Mouse (Mus musculus) heart, embryonic 11.5 days (tissue): Measurements from ENCODE around the gene Tmub1. TPM values are rescaled to one million over a fixed set of nuclear protein-coding genes. Genes with fewer than 3 reads are reported as not detected.

Source experiments
- ATAC-seq: fragments of 200-750 bp; cut with Nextera tagmentation; replicated peaks from 2 replicates; pipeline ENCODE4 v1.8.0; 2017; ENCODE audit warnings: moderate library complexity; ENCODE audit not compliant: insufficient number of reproducible peaks, low FRiP score, low TSS enrichment
- H3K27ac ChIP-seq: fragments of 300-500 bp; sonication (generic); 2 replicates; pipeline ENCODE4 v1.5.1; 2014; ENCODE audit warnings: mild to moderate bottlenecking, low read depth, low read length
- H3K27me3 ChIP-seq: fragments of 300-500 bp; sonication (generic); 2 replicates; pipeline ENCODE4 v1.6.1; 2014; ENCODE audit warnings: mild to moderate bottlenecking, low read length, mixed read lengths; ENCODE audit not compliant: control insufficient read depth, insufficient read depth
- H3K36me3 ChIP-seq: fragments of 300-500 bp; sonication (generic); 2 replicates; pipeline ENCODE4 v1.6.1; 2014; ENCODE audit warnings: mild to moderate bottlenecking, low read length, moderate library complexity, mixed read lengths; ENCODE audit not compliant: control insufficient read depth, insufficient read depth
- H3K4me1 ChIP-seq: fragments of 300-500 bp; sonication (generic); 2 replicates; pipeline ENCODE4 v1.6.1; 2014; ENCODE audit warnings: low read length; ENCODE audit not compliant: control insufficient read depth, insufficient read depth
- H3K4me2 ChIP-seq: fragments of 300-500 bp; sonication (generic); 2 replicates; pipeline ENCODE4 v1.6.1; 2014; ENCODE audit warnings: mild to moderate bottlenecking, moderate library complexity
- H3K4me3 ChIP-seq: fragments of 300-500 bp; sonication (generic); 2 replicates; pipeline ENCODE4 v1.5.1; 2014; ENCODE audit warnings: low read depth, low read length
- H3K9ac ChIP-seq: fragments of 300-500 bp; sonication (generic); 2 replicates; pipeline ENCODE4 v1.6.1; 2014; ENCODE audit warnings: mild to moderate bottlenecking, low read depth, low read length, moderate library complexity
- H3K9me3 ChIP-seq: fragments of 300-500 bp; sonication (generic); replicated peaks from 2 replicates; pipeline ENCODE4 v1.6.1; 2016; ENCODE audit warnings: low read length; ENCODE audit not compliant: control insufficient read depth
- WGBS: fragments of 180-500 bp; shearing (Covaris S2); extraction: QIAGEN DNeasy Blood & Tissue Kit; methylation state at CpG from one replicate; pipeline ENCODE4 v1.1.7; 2014; ENCODE audit not compliant: insufficient replicate concordance; 5-methylcytosine and 5-hydroxymethylcytosine counted together
- polyA plus RNA-seq: library from polyadenylated mRNA; unstranded; fragments of >200 nt; fragmentation: Nextera tagmentation; extraction: Ambion mirVana; gene quantifications from 2 replicates; pipeline ENCODE4 v1.2.1, GENCODE M21; 2014

Tmub1 gene
- polyA plus RNA-seq, 1 experiment from 2014 or later: 21.5 TPM

GRCm38 (mm10) chr5:24483326-24483725 lies 35.7 kb upstream of the Tmub1 start:
- Histone ChIP-seq H3K27me3 (peaks cover 5% of the 10 kb centered on the region; the same call in 1 of the 2 replicates), H3K4me3 (no peak overlapping the region), H3K9me3 (no peaks in the 10 kb centered on the region), H3K4me1 (peaks cover 15% of the 10 kb centered on the region), H3K36me3 (peaks cover 25% of the 10 kb centered on the region), H3K27ac (0 out of 2 replicates have a peak overlapping the region, but pooled peaks have one; percentile 10), H3K4me2 (no peak overlapping the region), H3K9ac (no peak overlapping the region)
- 29% methylated on average over 11 of the region's 11 CpGs for WGBS
- ATAC-seq: no peak

GRCm38 (mm10) chr5:24482247-24483079 lies 34.8 kb upstream of the Tmub1 start:
- WGBS: 51% methylated on average over 41 of the region's 41 CpGs
- H3K27me3 ChIP-seq: peaks cover 5% of the 10 kb centered on the region; the same call in 1 of the 2 replicates
- H3K4me2 ChIP-seq: no peak overlapping the region; the same call in 1 of the 2 replicates
- H3K4me1 ChIP-seq: peaks cover 15% of the 10 kb centered on the region
- no peak for ATAC-seq
- H3K9me3 ChIP-seq: no peaks in the 10 kb centered on the region
- no peak overlapping the region for H3K4me3 ChIP-seq
- peaks cover 26% of the 10 kb centered on the region for H3K36me3 ChIP-seq
- H3K9ac ChIP-seq: no peak overlapping the region
- no peak overlapping the region for H3K27ac ChIP-seq

DNA sequence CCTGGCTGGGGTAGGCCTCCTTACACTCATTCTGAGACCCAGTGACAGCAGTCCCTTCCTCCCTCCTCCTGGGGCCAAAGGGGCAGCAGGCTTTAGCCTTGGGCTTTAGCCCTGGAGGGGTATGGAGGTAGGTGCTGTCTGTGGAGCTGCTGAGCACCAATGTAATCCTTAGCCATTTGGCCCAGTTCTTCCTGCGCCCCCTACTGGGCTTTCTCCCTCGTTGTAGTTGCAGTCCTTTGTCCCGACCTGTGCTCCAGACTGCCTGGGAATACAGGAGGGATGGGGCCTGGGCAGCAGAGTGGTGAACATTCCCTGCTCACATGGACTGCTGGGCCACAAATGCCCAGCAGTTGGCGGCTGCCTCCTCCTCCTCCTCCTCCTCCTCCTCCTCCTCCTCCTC lies 34.0 kb upstream of the Tmub1 start:
- Histone ChIP-seq H3K27me3 (peaks cover 5% of the 10 kb centered on the region; the same call in 1 of the 2 replicates), H3K4me2 (no peak overlapping the region), H3K9me3 (no peaks in the 10 kb centered on the region), H3K4me3 (no peak overlapping the region), H3K36me3 (peaks cover 25% of the 10 kb centered on the region), H3K4me1 (peaks cover 15% of the 10 kb centered on the region), H3K9ac (no peak overlapping the region), H3K27ac (no peak overlapping the region)
- peak; percentile 32; the same call in 1 of the 2 replicates for ATAC-seq
- 13% methylated on average over 4 of the region's 4 CpGs for WGBS

DNA sequence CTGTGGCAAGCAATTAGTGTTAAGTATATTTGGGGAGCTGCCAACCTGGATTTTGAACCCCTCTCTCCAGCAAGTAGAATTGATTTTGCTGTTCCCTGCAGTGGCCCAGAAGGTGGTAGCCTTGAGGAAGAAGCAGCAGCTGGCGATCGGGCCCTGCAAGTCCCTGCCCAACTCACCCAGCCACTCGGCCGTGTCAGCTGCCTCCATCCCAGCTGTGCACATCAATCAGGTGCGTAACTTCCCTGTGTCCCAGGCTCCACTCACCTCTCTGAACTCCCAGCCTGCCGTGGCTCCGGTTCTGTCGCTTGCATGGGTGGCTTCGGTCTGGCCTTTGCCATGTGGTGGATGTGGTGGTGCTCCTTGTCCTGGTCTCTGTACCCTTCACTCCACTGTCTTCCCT lies 30.3 kb upstream of the Tmub1 start:
- H3K36me3 ChIP-seq: peaks cover 23% of the 10 kb centered on the region
- no peak overlapping the region for H3K4me3 ChIP-seq
- no peaks in the 10 kb centered on the region for H3K9me3 ChIP-seq
- no peak overlapping the region for H3K9ac ChIP-seq
- peaks cover 9% of the 10 kb centered on the region for H3K27me3 ChIP-seq
- WGBS: 91% methylated on average over 9 of the region's 9 CpGs
- ATAC-seq: no peak
- peaks cover 39% of the 10 kb centered on the region for H3K4me1 ChIP-seq
- H3K4me2 ChIP-seq: no peak overlapping the region
- no peak overlapping the region for H3K27ac ChIP-seq

- Histone ChIP-seq H3K27ac (no peak overlapping the region), H3K4me2 (peak overlapping the region; percentile 96), H3K4me3 (no peak overlapping the region; the same call in 1 of the 2 replicates), H3K36me3 (peaks cover 19% of the 10 kb centered on the region), H3K9ac (peak overlapping the region; percentile 22; the same call in 1 of the 2 replicates), H3K4me1 (peaks cover 38% of the 10 kb centered on the region), H3K27me3 (peaks cover 9% of the 10 kb centered on the region), H3K9me3 (no peaks in the 10 kb centered on the region)
- WGBS: 56% methylated on average over 6 of the region's 6 CpGs
- ATAC-seq: no peak; the same call in 1 of the 2 replicates
These were observed 28.0 kb upstream of the Tmub1 start for GRCm38 (mm10) chr5:24475476-24476241.

DNA sequence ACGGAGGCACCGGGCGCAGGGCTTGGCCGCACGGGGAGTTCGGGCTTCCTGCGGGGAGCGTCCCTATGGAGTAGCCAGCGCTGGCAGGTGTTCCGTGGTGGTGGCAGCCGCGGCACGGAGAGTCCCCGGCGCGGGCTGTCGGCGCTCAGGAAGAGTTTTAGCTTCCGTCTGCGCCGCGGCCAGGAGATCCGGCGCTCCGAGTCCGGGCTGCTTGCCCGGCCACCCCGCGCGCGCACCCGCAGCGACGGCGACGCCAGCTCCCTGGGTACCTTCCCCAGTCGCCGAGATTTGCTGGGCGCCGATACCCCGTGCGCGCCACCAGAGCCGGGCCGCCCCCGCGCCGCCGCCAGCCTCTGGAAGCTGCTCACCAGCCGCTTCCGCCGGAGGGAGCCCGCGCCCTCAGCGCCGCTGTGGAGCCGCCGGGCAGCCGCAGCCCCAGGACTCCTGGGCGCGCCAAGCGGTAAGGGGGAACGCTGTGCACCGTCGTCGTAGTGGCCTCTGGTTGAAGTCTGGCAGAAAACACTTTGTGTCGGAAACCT lies 27.1 kb upstream of the Tmub1 start:
- peak overlapping the region; percentile 69 for H3K9ac ChIP-seq
- H3K9me3 ChIP-seq: no peaks in the 10 kb centered on the region
- H3K27me3 ChIP-seq: peaks cover 9% of the 10 kb centered on the region
- peak overlapping the region; percentile 56 for H3K4me3 ChIP-seq
- peaks cover 38% of the 10 kb centered on the region for H3K4me1 ChIP-seq
- ATAC-seq: 0 out of 2 replicates have a peak, but pooled peaks have one; percentile 19
- 1% methylated on average over 62 of the region's 67 CpGs for WGBS
- peak overlapping the region; percentile 96 for H3K4me2 ChIP-seq
- H3K27ac ChIP-seq: no peak overlapping the region
- H3K36me3 ChIP-seq: peaks cover 13% of the 10 kb centered on the region

DNA sequence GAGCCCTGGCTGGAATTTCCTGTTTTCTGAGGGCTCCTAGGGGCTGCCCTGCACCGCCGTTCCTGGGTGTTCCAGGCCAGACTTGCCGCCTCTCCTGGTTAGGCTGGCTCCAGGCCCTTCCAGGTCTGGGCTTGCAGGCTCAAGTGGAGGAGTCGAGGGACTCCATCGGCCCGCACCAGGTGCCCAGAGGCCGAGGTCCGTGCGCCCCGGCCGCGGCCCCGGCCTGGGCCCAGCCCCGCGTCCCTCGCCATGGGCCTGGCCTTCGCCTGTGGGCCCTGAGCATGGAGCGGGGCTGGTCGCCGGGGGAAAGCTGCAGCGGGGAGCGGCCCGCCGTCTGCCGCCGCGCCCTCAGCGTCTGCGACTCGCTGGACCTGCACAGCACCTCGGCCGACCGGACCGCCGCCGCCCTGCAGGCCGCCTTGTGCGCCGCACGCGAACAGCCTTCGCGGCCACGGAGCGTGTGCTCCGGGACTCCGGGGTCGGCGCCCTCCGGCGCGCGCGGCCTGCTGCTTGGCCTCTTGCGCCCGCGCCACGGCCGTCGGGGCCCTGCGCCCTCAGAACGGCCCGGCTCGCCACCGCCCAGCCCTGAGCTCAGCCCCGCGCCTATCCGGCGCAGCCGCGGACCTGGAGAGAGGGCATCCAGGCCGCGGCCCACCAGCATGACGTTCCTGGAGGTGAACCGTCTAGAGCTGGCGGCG lies 26.5 kb upstream of the Tmub1 start:
- Histone ChIP-seq H3K9ac (peak overlapping the region; percentile 69), H3K4me1 (peaks cover 41% of the 10 kb centered on the region), H3K4me3 (peak overlapping the region; percentile 56), H3K9me3 (no peaks in the 10 kb centered on the region), H3K4me2 (peak overlapping the region; percentile 96), H3K27me3 (peaks cover 9% of the 10 kb centered on the region), H3K27ac (no peak overlapping the region), H3K36me3 (peaks cover 10% of the 10 kb centered on the region)
- ATAC-seq: no peak
- 1% methylated on average over 67 of the region's 77 CpGs for WGBS
